Mouse (Mus musculus): ENCODE data around the gene Ptgir. TPM values are rescaled to one million over a fixed set of nuclear protein-coding genes. Genes with fewer than 3 reads are reported as not detected.
"Not testable (repeated sequence)": the region's sequence is repeated elsewhere in the genome, so short reads cannot be mapped to it uniquely, and the experiment has no call there.

Ptgir gene
- polyA plus RNA-seq, 1 experiment: 0.08 TPM

GRCm38 (mm10) chr7:16944808-16945315 is 38.6 kb downstream of the Ptgir start:
- TF ChIP-seq CTCF (IDR thresholded peaks at IDR 0.05; ENCODE audit: extremely low read depth, insufficient read depth, low read length) (no peak), POLR2A (IDR thresholded peaks at IDR 0.05; ENCODE audit: extremely low read depth, insufficient read depth, low read length) (no peak)
- peak overlapping the region; percentile 77 for H3K4me3 ChIP-seq (ENCODE audit: insufficient read depth, low read length)
- peaks cover 6% of the 10 kb centered on the region for H3K4me1 ChIP-seq (ENCODE audit: control insufficient read depth, insufficient read depth, low read length)
- peak overlapping the region; percentile 74 for H3K27ac ChIP-seq (ENCODE audit: insufficient read depth, low read length)

GRCm38 (mm10) chr7:16945419-16945818 is 39.1 kb downstream of the Ptgir start:
- Histone ChIP-seq H3K4me3 (ENCODE audit: insufficient read depth, low read length) (peak overlapping the region; percentile 77), H3K4me1 (ENCODE audit: control insufficient read depth, insufficient read depth, low read length) (peaks cover 2% of the 10 kb centered on the region; the same call in 1 of the 2 replicates), H3K27ac (ENCODE audit: insufficient read depth, low read length) (peak overlapping the region; percentile 74)
- no peak for TF ChIP-seq CTCF (IDR thresholded peaks at IDR 0.05; ENCODE audit: extremely low read depth, insufficient read depth, low read length)
- TF ChIP-seq POLR2A (IDR thresholded peaks at IDR 0.05; ENCODE audit: extremely low read depth, insufficient read depth, low read length): no peak

GRCm38 (mm10) chr7:16946441-16947348 is 40.4 kb downstream of the Ptgir start:
- TF ChIP-seq CTCF (IDR thresholded peaks at IDR 0.05; ENCODE audit: extremely low read depth, insufficient read depth, low read length): no peak
- peak; percentile 19; the same call in 1 of the 2 replicates for TF ChIP-seq POLR2A (IDR thresholded peaks at IDR 0.05; ENCODE audit: extremely low read depth, insufficient read depth, low read length)
- H3K27ac ChIP-seq (ENCODE audit: insufficient read depth, low read length): peak overlapping the region; percentile 62
- peaks cover 2% of the 10 kb centered on the region; the same call in 1 of the 2 replicates for H3K4me1 ChIP-seq (ENCODE audit: control insufficient read depth, insufficient read depth, low read length)
- H3K4me3 ChIP-seq (ENCODE audit: insufficient read depth, low read length): peak overlapping the region; percentile 77

- peaks cover 2% of the 10 kb centered on the region; the same call in 1 of the 2 replicates for H3K4me1 ChIP-seq (ENCODE audit: control insufficient read depth, insufficient read depth, low read length)
These were observed 41.1 kb downstream of the Ptgir start for GRCm38 (mm10) chr7:16947349-16947895.

GRCm38 (mm10) chr7:16947959-16948361 is 41.7 kb downstream of the Ptgir start:
- TF ChIP-seq CTCF (IDR thresholded peaks at IDR 0.05; ENCODE audit: extremely low read depth, insufficient read depth, low read length) (no peak), POLR2A (IDR thresholded peaks at IDR 0.05; ENCODE audit: extremely low read depth, insufficient read depth, low read length) (no peak)
- Histone ChIP-seq H3K27ac (ENCODE audit: insufficient read depth, low read length) (no peak overlapping the region), H3K4me1 (ENCODE audit: control insufficient read depth, insufficient read depth, low read length) (peaks cover 2% of the 10 kb centered on the region; the same call in 1 of the 2 replicates), H3K4me3 (ENCODE audit: insufficient read depth, low read length) (peak overlapping the region; percentile 77)

More at GRCm38 (mm10) chr7:16947349-16947895, 41.1 kb downstream of the Ptgir start:
- peak overlapping the region; percentile 77 for H3K4me3 ChIP-seq (ENCODE audit: insufficient read depth, low read length)
- H3K27ac ChIP-seq (ENCODE audit: insufficient read depth, low read length): peak overlapping the region; percentile 62
- TF ChIP-seq POLR2A (IDR thresholded peaks at IDR 0.05; ENCODE audit: extremely low read depth, insufficient read depth, low read length): no peak
- no peak for TF ChIP-seq CTCF (IDR thresholded peaks at IDR 0.05; ENCODE audit: extremely low read depth, insufficient read depth, low read length)

GRCm38 (mm10) chr7:16948923-16949458 is 42.7 kb downstream of the Ptgir start:
- 0 out of 2 replicates have a peak overlapping the region, but pooled peaks have one; percentile 11 for H3K27ac ChIP-seq (ENCODE audit: insufficient read depth, low read length)
- H3K4me1 ChIP-seq (ENCODE audit: control insufficient read depth, insufficient read depth, low read length): peaks cover 2% of the 10 kb centered on the region; the same call in 1 of the 2 replicates
- H3K4me3 ChIP-seq (ENCODE audit: insufficient read depth, low read length): no peak overlapping the region
- TF ChIP-seq CTCF (IDR thresholded peaks at IDR 0.05; ENCODE audit: extremely low read depth, insufficient read depth, low read length) (no peak), POLR2A (IDR thresholded peaks at IDR 0.05; ENCODE audit: extremely low read depth, insufficient read depth, low read length) (no peak)

GRCm38 (mm10) chr7:16949908-16950841 is 43.9 kb downstream of the Ptgir start:
- Histone ChIP-seq H3K4me1 (ENCODE audit: control insufficient read depth, insufficient read depth, low read length) (peaks cover 2% of the 10 kb centered on the region; the same call in 1 of the 2 replicates), H3K27ac (ENCODE audit: insufficient read depth, low read length) (0 out of 2 replicates have a peak overlapping the region, but pooled peaks have one; percentile 11), H3K4me3 (ENCODE audit: insufficient read depth, low read length) (peak overlapping the region; percentile 9; the same call in 1 of the 2 replicates)
- 0 out of 2 replicates have a peak, but pooled peaks have one; percentile 39 for TF ChIP-seq POLR2A (IDR thresholded peaks at IDR 0.05; ENCODE audit: extremely low read depth, insufficient read depth, low read length)
- TF ChIP-seq CTCF (IDR thresholded peaks at IDR 0.05; ENCODE audit: extremely low read depth, insufficient read depth, low read length): peak; percentile 83

GRCm38 (mm10) chr7:16950861-16951635 is 44.8 kb downstream of the Ptgir start:
- Histone ChIP-seq H3K27ac (ENCODE audit: insufficient read depth, low read length) (0 out of 2 replicates have a peak overlapping the region, but pooled peaks have one; percentile 7), H3K4me3 (ENCODE audit: insufficient read depth, low read length) (no peak overlapping the region), H3K4me1 (ENCODE audit: control insufficient read depth, insufficient read depth, low read length) (peaks cover 2% of the 10 kb centered on the region; the same call in 1 of the 2 replicates)
- TF ChIP-seq CTCF (IDR thresholded peaks at IDR 0.05; ENCODE audit: extremely low read depth, insufficient read depth, low read length) (peak; percentile 73), POLR2A (IDR thresholded peaks at IDR 0.05; ENCODE audit: extremely low read depth, insufficient read depth, low read length) (no peak)

- not testable (repeated sequence) for H3K4me3 ChIP-seq (ENCODE audit: insufficient read depth, low read length); H3K27ac ChIP-seq (ENCODE audit: insufficient read depth, low read length); H3K4me1 ChIP-seq (ENCODE audit: control insufficient read depth, insufficient read depth, low read length)
These were observed 47.5 kb downstream of the Ptgir start for GRCm38 (mm10) chr7:16953776-16954175.

Measured in cortical plate, adult 2 months (tissue).